Mouse (Mus musculus) CD4-positive, CD25-positive, alpha-beta regulatory T cell, adult 9 weeks (primary cell): ENCODE data around the gene Alg12. TPM values are rescaled to one million over a fixed set of nuclear protein-coding genes. Genes with fewer than 3 reads are reported as not detected.

ENCODE experiments used
- polyA plus RNA-seq: library from polyadenylated mRNA; unstranded; fragments of 100-300 nt; shearing (Covaris generic); gene quantifications from one replicate; pipeline ENCODE4 v1.2.1, GENCODE M21; 2017

Gene Alg12
- polyA plus RNA-seq = 17.5 TPM

DNA sequence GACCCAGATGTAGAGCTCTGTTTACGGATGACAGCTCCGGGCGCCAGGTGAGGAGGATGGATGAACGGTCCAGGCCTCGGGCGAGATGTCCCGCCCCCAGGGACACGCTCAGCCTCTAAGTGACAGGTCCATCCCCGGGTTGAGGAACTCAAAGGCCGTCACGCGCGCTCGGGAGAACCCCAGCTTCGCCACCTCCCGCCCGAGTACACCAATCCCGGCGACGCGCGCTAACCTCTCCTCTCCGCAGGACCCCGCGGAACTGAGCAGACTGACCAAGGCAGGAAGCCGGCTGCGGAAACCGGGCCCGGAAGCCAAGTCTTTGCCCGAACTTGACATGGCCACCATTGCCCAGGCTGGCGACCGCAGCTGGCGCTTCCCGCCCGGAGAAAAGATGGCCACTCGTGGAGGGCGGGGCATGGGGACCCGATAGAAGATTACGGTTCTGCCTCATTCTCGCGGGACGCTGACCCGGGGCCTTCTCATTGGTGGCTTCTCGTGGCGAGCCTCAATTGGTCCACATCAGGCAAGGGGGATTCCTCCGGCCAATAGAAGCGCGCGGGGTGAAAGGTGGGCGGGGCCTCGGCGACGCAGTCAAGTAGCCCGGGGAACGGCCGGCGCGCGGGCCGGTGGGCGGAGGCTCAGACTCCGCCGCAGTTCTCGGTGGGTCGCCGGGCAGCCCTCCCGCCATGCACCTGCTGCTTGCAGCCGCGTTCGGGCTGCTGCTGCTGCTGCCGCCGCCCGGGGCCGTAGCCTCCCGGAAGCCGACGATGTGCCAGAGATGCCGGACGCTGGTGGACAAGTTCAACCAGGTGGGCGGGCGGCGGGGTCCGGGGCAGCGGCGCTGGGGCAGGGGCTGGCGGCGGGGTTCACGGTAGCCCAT lies at the start of gene Alg12, which contains the start of gene Creld2:
Gene Alg12, minus strand, starts transcription at position 293 of the 880 bp plus-strand sequence.
Gene Creld2, plus strand, starts transcription at position 621 of the 880 bp plus-strand sequence.

DNA sequence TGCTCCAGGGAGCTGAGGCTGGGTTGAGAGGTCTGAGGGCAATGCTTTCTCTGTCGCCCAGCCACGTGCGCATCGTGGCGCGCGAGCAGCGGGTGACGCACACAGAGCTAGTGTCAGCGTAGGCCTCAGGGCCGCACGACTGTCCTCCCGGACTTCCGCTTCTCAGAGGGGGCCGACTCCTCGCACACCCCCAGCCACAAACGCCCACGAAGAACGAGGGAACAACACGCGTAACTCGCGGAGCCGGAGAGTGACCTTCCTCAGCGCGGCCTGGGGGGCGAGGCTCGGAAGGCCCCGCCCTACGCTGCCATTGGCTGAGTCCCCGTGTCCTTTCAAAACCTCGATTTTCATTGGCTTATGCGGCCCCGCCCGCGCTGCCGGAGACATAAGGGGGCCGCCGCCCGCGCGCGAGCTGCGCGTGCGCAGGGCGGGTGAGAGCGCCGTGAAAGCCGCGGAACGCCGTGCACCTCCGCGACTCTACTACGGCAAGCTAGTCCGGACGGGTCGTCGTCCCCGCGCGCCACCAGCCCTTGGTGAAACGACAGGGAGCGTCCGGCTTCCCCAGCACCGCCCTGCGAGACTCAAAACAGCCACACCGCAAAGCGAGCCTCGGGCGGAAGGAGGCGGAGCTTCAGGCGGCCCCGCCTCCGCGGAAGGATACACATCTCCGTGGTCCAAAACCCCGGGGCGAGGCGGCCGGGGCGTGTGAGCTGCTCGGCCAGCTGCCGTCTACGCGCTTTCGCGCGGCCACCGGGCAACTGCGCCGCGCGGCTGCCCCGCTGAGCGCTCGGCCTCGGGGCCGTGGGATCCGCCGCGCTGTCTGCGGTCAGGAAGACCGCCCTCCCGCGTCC lies 42.9 kb upstream of the Alg12 start, which contains the start of gene Pim3:
Gene Pim3, plus strand, starts transcription at position 415 of the 851 bp plus-strand sequence.

Other genes with a start within 250 kb of the Alg12 start
- not detected for gene Zdhhc25, start 219.0 kb downstream of the Alg12 start, polyA plus RNA-seq
- 11.6 TPM for gene Brd1, start 85.1 kb downstream of the Alg12 start, polyA plus RNA-seq
- gene Zbed4, start 67.7 kb downstream of the Alg12 start, polyA plus RNA-seq = 2.9 TPM
- gene Creld2, start 328 bp upstream of the Alg12 start, polyA plus RNA-seq = 11.9 TPM
- 4.1 TPM for gene Pim3, start 42.9 kb upstream of the Alg12 start, polyA plus RNA-seq
- gene Ttll8, start 135.1 kb upstream of the Alg12 start, polyA plus RNA-seq = not detected
- not detected for gene Mlc1, start 159.7 kb upstream of the Alg12 start, polyA plus RNA-seq
- gene Mov10l1, start 163.6 kb upstream of the Alg12 start, polyA plus RNA-seq = not detected
- gene Panx2, start 240.4 kb upstream of the Alg12 start, polyA plus RNA-seq = not detected